In the genomic region with DNA sequence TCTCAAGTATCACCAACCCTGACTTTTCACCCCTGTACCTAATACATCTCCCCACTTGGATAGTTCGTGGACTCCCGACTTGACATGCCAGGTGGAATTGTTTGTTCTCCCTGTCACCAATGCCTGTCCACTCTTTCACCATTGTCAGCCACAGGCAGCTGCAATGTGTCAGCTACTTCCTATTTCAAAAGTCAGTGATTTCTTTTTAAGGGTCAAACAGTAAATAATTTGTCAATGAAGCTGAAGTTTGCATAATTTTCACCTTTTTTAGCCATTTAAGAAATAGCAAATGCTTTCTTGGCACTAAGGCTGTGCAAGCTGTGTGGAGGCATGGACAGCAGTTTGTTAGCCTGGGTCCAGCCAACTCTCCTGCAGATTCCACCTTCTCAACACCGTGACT, we compare ENCODE assay signal across 16 mouse cellular contexts. TPM values are rescaled to one million over a fixed set of nuclear protein-coding genes. Genes with fewer than 3 reads are reported as not detected.
"Had no signal": no experiment of that assay in that cellular context is flagged by ENCODE, and none has a peak within 500 bp of the region (broad histone marks: within the 10 kb centered on the region; RNA-seq: fewer than 3 reads in every experiment).

No protein-coding gene starts in this region.

- H3K4me2 ChIP-seq: limb, embryonic 13.5 days; liver, embryonic 12.5 days; neural tube, embryonic 15.5 days had no signal

- H3K9ac ChIP-seq: limb, embryonic 13.5 days; liver, embryonic 12.5 days; neural tube, embryonic 15.5 days had no signal

- ATAC-seq: intestine, embryonic 16.5 days; liver, embryonic 12.5 days had no signal

- H3K36me3 ChIP-seq: liver, embryonic 12.5 days had no signal

- H3K27me3 ChIP-seq: limb, embryonic 13.5 days; liver, embryonic 12.5 days; neural tube, embryonic 15.5 days had no signal

- H3K27ac ChIP-seq: kidney, postnatal 0 days; layer of hippocampus, adult 2 months; limb, embryonic 13.5 days; liver, embryonic 12.5 days; midbrain, embryonic 10.5 days; neural tube, embryonic 15.5 days had no signal

- H3K9me3 ChIP-seq: liver, embryonic 12.5 days; neural tube, embryonic 15.5 days had no signal

- H3K4me3 ChIP-seq: layer of hippocampus, adult 2 months; limb, embryonic 13.5 days; liver, embryonic 12.5 days; midbrain, embryonic 10.5 days; myocyte; neural tube, embryonic 15.5 days had no signal

- DNase-seq: kidney, adult 2 months; kidney, postnatal 36 days; left cerebral cortex, postnatal 4 days; midbrain, embryonic 14.5 days; right cerebral cortex, adult 18-20 months; thymus, adult 2 months; thymus, postnatal 25 days had no signal

RNA-seq across cellular contexts. Expression of a gene that starts 12.5 kb away (rescaled TPM):
- total RNA-seq: megakaryocyte, adult 5-6 weeks had no signal
